Mouse (Mus musculus): ENCODE results near the gene Dgkk.
"Not testable (repeated sequence)": the region's sequence is repeated elsewhere in the genome, so short reads cannot be mapped to it uniquely, and the experiment has no call there.

Dgkk gene

GRCm38 (mm10) chrX:6779006-6779405 is at the start of gene Dgkk:
Dgkk (plus strand) TSS chrX:6779306.
- DNase-seq (ENCODE audit: extremely low spot score, low spot score): not testable (repeated sequence)

- no peak for DNase-seq (ENCODE audit: extremely low spot score, low spot score)
Measured at GRCm38 (mm10) chrX:6733998-6734397, 45.1 kb upstream of the Dgkk start.

GRCm38 (mm10) chrX:6750714-6751113 is 28.4 kb upstream of the Dgkk start:
- no peak for DNase-seq (ENCODE audit: extremely low spot score, low spot score)

DNA sequence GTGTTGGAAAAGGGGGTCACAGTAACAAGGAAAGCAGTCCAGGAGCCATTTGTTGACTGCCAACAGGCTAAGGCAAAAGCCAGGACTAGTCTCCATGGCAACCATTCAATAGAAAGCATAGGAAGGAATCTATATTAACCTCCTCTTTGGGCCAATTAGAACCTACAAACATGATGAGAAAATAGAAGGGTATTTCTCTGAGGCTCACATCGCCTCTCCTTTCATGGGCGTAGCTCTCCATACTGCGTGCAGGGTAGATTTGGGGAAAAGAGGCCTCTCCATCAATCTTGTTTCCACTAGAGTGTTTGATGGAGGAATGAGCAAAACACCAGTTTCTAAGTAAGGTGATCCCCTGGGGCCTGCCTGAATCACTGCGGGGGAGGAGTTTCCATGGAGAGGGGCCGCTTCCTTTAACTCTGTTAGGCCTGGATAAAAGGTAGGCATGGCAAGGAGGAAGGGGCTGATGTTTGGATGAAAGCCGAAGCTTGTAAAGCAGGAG is 27.5 kb upstream of the Dgkk start:
- no peak for DNase-seq (ENCODE audit: extremely low spot score, low spot score)

GRCm38 (mm10) chrX:6777489-6778249 is 1.4 kb upstream of the Dgkk start:
- peak; percentile 15 for DNase-seq (ENCODE audit: extremely low spot score, low spot score)

DNA sequence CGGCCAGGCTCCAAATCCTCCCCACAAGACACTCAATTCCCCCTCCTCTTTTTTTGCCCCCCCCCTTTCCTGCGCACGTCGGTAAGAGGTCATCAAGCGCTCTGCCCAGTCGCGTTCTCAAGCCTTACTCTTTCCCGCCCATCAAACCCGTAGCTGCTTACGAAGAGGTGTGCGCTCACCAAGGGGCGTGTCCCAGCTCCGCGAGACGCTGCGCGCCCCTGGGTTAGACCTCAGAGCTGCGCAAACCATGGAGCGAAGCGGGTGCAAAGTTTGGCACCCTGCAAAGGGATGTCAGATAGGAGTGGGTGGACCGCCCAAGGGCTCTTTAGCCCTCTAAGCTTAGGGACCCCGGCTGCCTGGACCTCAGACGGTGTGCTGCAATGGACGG is 862 bp upstream of the Dgkk start:
- peak; percentile 45 for DNase-seq (ENCODE audit: extremely low spot score, low spot score)

DNA sequence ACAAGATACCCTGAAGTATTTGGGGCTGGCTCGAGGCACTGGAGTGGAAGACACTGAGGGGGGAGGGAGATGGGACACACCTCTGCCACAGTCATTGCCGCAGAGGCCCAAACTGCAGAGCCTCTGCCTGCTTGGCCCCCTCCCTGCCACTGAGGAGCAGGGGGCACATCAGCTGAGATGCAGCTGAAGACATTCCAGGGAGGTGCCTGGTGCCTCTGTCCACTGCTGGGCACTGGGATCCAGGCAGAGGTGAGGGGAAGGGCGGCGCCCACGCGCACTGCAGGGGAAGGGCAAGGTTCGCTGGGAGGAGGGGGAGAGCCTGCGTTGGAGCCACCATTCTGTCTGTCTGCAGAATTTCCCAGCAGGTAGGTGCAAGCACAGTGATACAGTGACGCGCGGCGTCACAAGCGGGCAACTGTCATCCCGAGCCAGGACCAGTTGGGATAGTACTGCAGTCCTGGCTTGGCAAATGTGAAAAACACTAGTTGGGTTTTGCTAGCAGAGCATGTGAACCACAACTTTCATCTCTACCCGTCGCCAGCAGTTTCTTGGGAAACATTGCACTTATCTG is 948 bp downstream of the Dgkk start:
- DNase-seq (ENCODE audit: extremely low spot score, low spot score): no peak

DNA sequence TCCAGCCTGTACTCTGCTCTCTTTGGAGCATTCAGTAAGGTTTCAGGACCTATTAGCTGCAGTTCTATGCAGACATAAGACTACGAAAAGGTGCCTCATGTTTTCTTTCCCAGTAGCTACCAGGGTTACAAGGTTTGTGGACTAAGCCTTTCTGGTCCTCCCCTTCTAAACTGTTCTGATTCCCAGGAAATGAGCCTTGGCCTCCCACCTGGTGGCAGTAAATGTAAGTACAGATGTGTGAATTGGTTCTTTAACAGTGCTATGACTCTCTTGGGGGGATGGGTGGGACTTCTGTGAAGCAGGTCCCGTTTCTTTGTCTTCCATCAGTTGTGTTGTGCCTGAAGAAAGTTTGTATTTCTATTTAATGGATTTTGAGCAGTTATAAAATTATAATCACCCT is 53.4 kb downstream of the Dgkk start:
- DNase-seq (ENCODE audit: extremely low spot score, low spot score): no peak

- DNase-seq (ENCODE audit: extremely low spot score, low spot score): no peak
Measured at GRCm38 (mm10) chrX:6853466-6853865, 74.4 kb downstream of the Dgkk start.

DNA sequence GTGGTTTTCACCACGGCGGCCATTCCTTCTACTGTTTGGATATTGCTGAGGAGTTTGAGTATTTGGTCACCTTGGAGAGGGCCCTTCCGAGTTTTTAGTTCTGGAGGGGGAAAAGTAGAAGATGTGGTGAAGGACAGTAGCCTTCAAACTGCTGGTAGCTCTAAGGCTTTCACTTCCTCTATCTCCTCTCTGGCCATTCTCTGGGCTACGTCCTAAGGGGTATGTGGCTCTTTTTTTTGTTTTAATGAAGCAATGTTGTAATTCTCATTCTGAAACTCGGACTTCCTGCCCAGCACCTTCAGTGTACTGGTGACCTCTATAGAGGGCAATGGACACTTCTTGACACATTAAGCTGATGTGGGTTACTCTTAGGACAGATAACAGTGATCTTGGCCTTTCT is 75.0 kb downstream of the Dgkk start:
- DNase-seq (ENCODE audit: extremely low spot score, low spot score): no peak

DNA sequence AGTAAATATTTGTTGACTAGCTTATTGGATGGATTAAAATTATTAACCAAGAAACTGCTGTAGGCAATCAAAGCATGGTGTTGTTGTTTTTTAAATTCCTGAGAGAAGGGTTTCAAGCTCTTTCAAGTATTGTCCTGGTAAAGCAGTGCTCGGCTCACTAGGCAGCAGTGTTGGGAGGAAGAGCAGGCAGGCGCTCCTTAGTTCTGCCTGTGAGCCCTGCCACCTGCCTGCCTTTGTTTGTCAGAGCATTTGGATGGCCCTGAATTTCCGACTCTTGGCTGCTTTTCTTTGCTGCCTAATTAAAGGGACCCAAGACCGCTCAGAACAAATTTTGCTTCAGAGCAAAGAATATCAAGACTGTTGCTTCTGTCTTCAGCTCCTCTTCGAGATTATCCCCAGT is 114.8 kb downstream of the Dgkk start:
- no peak for DNase-seq (ENCODE audit: extremely low spot score, low spot score)

DNA sequence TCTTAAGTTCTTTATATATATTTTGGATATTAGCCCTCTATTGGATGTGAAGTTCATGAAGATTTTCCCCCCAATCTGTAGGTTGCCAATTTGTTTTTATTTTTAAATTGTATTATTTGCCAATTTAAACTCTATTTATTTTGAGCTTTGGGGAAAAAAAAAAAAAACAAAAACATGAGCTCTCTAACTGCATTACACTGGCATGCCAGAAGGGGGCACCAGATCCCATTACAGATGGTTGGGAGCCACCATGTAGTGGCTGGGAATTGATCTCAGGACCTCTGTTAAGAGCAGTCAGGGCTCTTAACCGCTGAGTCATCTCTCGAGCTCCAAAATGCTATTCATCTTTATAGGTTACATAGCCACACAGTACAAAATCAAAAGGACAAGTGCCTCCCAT is 131.9 kb downstream of the Dgkk start:
- DNase-seq (ENCODE audit: extremely low spot score, low spot score): no peak

- no peak for DNase-seq (ENCODE audit: extremely low spot score, low spot score)
Measured at GRCm38 (mm10) chrX:6922165-6922564, 143.1 kb downstream of the Dgkk start.

GRCm38 (mm10) chrX:6926224-6926623 is 147.1 kb downstream of the Dgkk start:
- no peak for DNase-seq (ENCODE audit: extremely low spot score, low spot score)

GRCm38 (mm10) chrX:6968598-6968997 is 189.5 kb downstream of the Dgkk start:
- DNase-seq (ENCODE audit: extremely low spot score, low spot score): no peak

GRCm38 (mm10) chrX:6971956-6972355 is 192.8 kb downstream of the Dgkk start:
- DNase-seq (ENCODE audit: extremely low spot score, low spot score): no peak

DNA sequence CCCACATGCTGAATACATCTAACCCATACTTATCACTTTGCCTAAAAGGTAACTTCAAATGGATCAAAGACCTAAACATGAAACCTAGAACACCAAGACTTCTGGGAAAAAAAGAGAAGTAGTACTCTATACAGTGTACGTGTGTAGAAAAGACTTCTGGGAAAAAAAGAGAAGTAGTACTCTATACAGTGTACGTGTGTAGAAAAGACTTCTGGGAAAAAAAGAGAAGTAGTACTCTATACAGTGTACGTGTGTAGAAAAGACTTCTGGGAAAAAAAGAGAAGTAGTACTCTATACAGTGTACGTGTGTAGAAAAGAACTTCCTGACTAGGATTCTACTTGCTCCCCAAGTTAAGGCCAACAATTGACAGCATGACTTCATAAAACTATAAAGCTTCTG is 204.8 kb downstream of the Dgkk start:
- DNase-seq (ENCODE audit: extremely low spot score, low spot score): not testable (repeated sequence)
